Mouse (Mus musculus): ENCODE measurements around the gene Fam135a. TPM values are rescaled to one million over a fixed set of nuclear protein-coding genes. Genes with fewer than 3 reads are reported as not detected.
A peak's percentile ranks its signal among the peaks of the same experiment; 100 is the strongest.

The Fam135a gene
- polyA plus RNA-seq, 1 experiment from 2014 or later: 7.2 TPM

- ATAC-seq: peak; percentile 79
- H3K27ac ChIP-seq (ENCODE audit: low read depth): no peak overlapping the region
- no peak overlapping the region for H3K4me2 ChIP-seq (ENCODE audit: low read depth, low read length)
- no peaks in the 10 kb centered on the region for H3K27me3 ChIP-seq (ENCODE audit: insufficient read depth, low read length)
- peak; percentile 24 for DNase-seq
- 0 out of 2 replicates have a peak, but pooled peaks cover 3% of the 10 kb centered on the region for H3K4me1 ChIP-seq (ENCODE audit: insufficient read depth)
- no peak overlapping the region for H3K4me3 ChIP-seq (ENCODE audit: low read depth, low read length)
- no peaks in the 10 kb centered on the region for H3K9me3 ChIP-seq (ENCODE audit: low read length)
- H3K9ac ChIP-seq (replicated peaks): no peak overlapping the region
- H3K36me3 ChIP-seq (replicated peaks; ENCODE audit: insufficient read depth, low read length): peaks cover 2% of the 10 kb centered on the region; the same call in 1 of the 2 replicates
- 79% methylated on average over 8 of the region's 8 CpGs for WGBS (ENCODE audit: insufficient replicate concordance)
- no peak for TF ChIP-seq CTCF (IDR thresholded peaks at IDR 0.05; ENCODE audit: low read depth)
- TF ChIP-seq EP300 (IDR thresholded peaks at IDR 0.05; ENCODE audit: low read depth): no peak
These were observed 92.5 kb downstream of the Fam135a start for GRCm38 (mm10) chr1:24007621-24008020.

DNA sequence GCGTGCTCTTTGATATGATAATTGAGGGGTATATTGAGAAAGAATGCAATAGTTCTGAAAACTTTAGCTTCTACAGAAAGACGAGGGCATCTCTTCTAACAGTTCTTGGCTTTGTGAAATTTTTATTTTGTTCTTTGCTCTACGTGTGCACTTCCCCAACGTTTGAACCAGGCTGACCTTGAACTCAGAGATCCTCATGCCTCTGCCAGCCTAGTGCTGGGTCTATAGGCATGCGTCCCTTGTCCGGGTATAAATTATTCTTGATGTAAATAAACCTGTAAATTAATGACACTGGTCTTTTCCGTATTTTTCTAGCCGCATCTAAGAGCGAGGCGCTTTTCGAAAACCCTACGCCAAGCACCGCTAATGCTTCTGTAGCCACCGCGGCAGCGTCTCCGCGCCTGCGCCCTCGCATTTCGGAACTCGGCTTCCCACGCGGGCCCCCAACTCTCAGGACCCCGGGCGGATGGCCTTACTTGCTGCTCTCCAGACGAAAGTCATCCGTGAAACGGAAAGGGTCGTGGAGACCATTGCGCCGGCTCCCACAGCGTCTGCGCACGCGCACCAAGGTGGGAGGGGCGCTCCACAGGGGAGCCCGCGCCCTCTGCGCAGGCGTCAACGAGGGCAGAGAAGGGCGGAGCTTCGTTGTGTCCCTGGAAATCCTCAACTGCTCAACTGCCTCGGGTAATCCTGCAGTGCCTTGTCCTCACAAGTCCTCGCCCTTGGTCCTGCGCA lies 94.9 kb downstream of the Fam135a start, which contains the start of gene Sdhaf4:
TSS of gene Sdhaf4 (minus strand) at position 587 of the 735 bp plus-strand sequence.
- ATAC-seq: peak; percentile 94
- WGBS (ENCODE audit: insufficient replicate concordance): 1% methylated on average over 47 of the region's 47 CpGs

DNA sequence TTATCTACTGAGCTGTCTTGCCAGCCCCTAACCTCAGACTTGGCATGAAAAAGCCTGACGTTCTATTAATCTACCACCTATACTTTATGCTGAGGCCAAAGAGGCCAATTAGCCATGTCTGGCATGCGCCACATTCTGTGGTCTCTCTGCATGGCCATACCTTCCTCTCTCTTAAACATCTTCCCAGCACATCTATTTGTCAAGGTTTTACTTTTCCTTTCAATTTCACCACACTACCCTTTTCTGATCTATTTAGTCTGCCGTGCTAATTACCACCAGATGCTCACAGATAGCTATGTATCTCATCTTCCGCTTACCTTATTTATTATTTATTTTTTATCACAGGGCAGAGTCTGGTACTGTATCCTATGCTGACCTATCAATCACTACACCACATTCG lies 100.8 kb downstream of the Fam135a start:
- no peak for ATAC-seq
- DNase-seq: no peak
- peaks cover 30% of the 10 kb centered on the region for H3K36me3 ChIP-seq (replicated peaks; ENCODE audit: insufficient read depth, low read length)
- 0 out of 2 replicates have a peak, but pooled peaks cover under 1% of the 10 kb centered on the region for H3K4me1 ChIP-seq (ENCODE audit: insufficient read depth)
- no peak overlapping the region for H3K4me3 ChIP-seq (ENCODE audit: low read depth, low read length)
- H3K27me3 ChIP-seq (ENCODE audit: insufficient read depth, low read length): no peaks in the 10 kb centered on the region
- 80% methylated on average over 5 of the region's 5 CpGs for WGBS (ENCODE audit: insufficient replicate concordance)
- no peak overlapping the region for H3K4me2 ChIP-seq (ENCODE audit: low read depth, low read length)
- no peaks in the 10 kb centered on the region for H3K9me3 ChIP-seq (ENCODE audit: low read length)
- no peak overlapping the region for H3K27ac ChIP-seq (ENCODE audit: low read depth)
- TF ChIP-seq CTCF (IDR thresholded peaks at IDR 0.05; ENCODE audit: low read depth) (no peak), EP300 (IDR thresholded peaks at IDR 0.05; ENCODE audit: low read depth) (no peak)
- no peak overlapping the region for H3K9ac ChIP-seq (replicated peaks)

More for the DNA sequence above, 94.9 kb downstream of the Fam135a start, which contains the start of gene Sdhaf4:
- Histone ChIP-seq H3K9me3 (ENCODE audit: low read length) (no peaks in the 10 kb centered on the region), H3K4me1 (ENCODE audit: insufficient read depth) (0 out of 2 replicates have a peak, but pooled peaks cover 3% of the 10 kb centered on the region), H3K9ac (replicated peaks) (peak within 1 kb of the TSS; percentile 88), H3K4me3 (ENCODE audit: low read depth, low read length) (peak within 1 kb of the TSS; percentile 86), H3K27ac (ENCODE audit: low read depth) (peak within 1 kb of the TSS; percentile 74), H3K36me3 (replicated peaks; ENCODE audit: insufficient read depth, low read length) (peaks cover 11% of the 10 kb centered on the region), H3K4me2 (ENCODE audit: low read depth, low read length) (peak within 1 kb of the TSS; percentile 77), H3K27me3 (ENCODE audit: insufficient read depth, low read length) (no peaks in the 10 kb centered on the region)
- DNase-seq: peak; percentile 92
- no peak for TF ChIP-seq EP300 (IDR thresholded peaks at IDR 0.05; ENCODE audit: low read depth)
- no peak for TF ChIP-seq CTCF (IDR thresholded peaks at IDR 0.05; ENCODE audit: low read depth)

DNA sequence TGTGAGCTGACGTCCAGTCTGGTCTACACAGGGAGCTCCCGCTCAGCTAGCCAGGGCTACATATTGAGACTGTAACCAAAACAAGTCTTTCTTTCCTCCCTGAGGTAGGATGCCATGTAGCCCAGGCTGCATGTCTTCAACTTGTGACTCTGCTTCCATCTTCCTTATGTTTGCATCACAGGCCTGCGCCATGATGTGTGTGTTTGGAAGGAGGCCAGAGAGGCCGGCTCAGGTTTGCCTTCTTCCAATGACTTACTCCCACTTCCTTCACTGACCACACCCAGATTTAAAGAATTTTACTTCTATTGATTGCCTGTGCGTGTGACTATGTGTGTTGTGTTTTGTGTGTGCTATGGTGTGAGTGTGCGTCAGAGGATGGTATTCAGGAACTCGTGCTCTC lies 101.3 kb downstream of the Fam135a start:
- 93% methylated on average over 7 of the region's 7 CpGs for WGBS (ENCODE audit: insufficient replicate concordance)
- no peak for DNase-seq
- H3K9ac ChIP-seq (replicated peaks): no peak overlapping the region
- TF ChIP-seq EP300 (IDR thresholded peaks at IDR 0.05; ENCODE audit: low read depth) (no peak), CTCF (IDR thresholded peaks at IDR 0.05; ENCODE audit: low read depth) (no peak)
- H3K4me2 ChIP-seq (ENCODE audit: low read depth, low read length): no peak overlapping the region
- no peak overlapping the region for H3K27ac ChIP-seq (ENCODE audit: low read depth)
- no peaks in the 10 kb centered on the region for H3K4me1 ChIP-seq (ENCODE audit: insufficient read depth)
- no peaks in the 10 kb centered on the region for H3K9me3 ChIP-seq (ENCODE audit: low read length)
- ATAC-seq: no peak
- H3K27me3 ChIP-seq (ENCODE audit: insufficient read depth, low read length): no peaks in the 10 kb centered on the region
- peaks cover 30% of the 10 kb centered on the region for H3K36me3 ChIP-seq (replicated peaks; ENCODE audit: insufficient read depth, low read length)
- no peak overlapping the region for H3K4me3 ChIP-seq (ENCODE audit: low read depth, low read length)

DNA sequence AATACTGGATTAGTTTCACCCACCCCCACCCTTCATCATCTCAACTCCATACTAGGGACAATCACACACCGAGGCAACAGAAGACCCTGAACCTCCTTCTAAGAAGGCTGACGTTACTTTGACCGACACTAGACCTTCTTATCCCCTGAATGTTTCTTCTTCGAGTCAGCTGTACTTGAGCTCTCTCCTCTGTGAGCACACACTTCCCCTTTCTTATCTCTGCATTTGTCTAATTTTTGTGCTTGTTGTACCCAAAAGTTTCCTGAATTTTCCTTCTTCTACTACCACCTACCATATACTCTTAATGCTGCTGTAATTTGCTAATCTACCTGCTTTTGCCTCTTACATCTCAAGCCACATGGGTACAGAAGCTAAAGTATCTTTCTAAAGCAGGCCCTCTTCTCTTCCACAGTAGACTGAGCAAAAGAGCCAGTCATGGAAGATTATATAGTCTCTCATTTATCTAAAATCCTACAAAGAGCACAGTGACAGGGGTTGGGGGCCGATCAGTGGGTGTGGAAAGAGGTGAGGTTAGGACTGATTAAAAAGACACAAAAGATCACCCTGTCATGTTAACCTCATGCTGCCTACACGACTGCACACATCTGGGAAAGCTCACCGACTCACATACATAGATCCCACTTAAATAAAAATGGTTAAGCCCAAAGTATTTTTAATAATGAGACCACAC lies 101.9 kb downstream of the Fam135a start:
- DNase-seq (no peak), ATAC-seq (0 out of 2 replicates have a peak, but pooled peaks have one; percentile 5)
- H3K4me1 ChIP-seq (ENCODE audit: insufficient read depth): no peaks in the 10 kb centered on the region
- no peak overlapping the region for H3K4me2 ChIP-seq (ENCODE audit: low read depth, low read length)
- H3K36me3 ChIP-seq (replicated peaks; ENCODE audit: insufficient read depth, low read length): peaks cover 30% of the 10 kb centered on the region
- H3K27me3 ChIP-seq (ENCODE audit: insufficient read depth, low read length): no peaks in the 10 kb centered on the region
- no peak overlapping the region for H3K9ac ChIP-seq (replicated peaks)
- H3K4me3 ChIP-seq (ENCODE audit: low read depth, low read length): no peak overlapping the region
- H3K27ac ChIP-seq (ENCODE audit: low read depth): no peak overlapping the region
- no peak for TF ChIP-seq CTCF (IDR thresholded peaks at IDR 0.05; ENCODE audit: low read depth)
- no peak for TF ChIP-seq EP300 (IDR thresholded peaks at IDR 0.05; ENCODE audit: low read depth)
- 57% methylated on average over 7 of the region's 7 CpGs for WGBS (ENCODE audit: insufficient replicate concordance)
- H3K9me3 ChIP-seq (ENCODE audit: low read length): no peaks in the 10 kb centered on the region

DNA sequence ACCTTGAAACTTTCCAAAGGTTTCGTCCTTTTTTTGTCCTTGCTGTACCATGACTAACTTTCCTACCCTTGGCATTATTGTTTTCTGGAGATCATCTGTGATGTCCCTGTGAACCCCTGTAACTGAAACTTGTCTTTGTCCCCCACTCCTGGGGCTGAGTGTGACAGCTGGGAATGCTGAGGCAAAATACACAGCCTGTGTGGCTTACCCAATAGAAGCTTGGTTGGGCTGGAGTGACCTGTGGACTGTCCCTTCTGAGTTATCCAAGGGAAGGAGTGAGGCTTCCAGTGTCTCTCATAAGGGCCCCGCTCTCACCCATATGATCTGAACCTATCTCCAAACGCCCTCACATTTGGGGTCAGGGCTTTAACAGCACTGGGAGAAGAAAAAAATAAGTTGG lies 102.6 kb downstream of the Fam135a start:
- Histone ChIP-seq H3K27ac (ENCODE audit: low read depth) (no peak overlapping the region), H3K9ac (replicated peaks) (no peak overlapping the region), H3K4me2 (ENCODE audit: low read depth, low read length) (no peak overlapping the region), H3K4me3 (ENCODE audit: low read depth, low read length) (no peak overlapping the region), H3K9me3 (ENCODE audit: low read length) (no peaks in the 10 kb centered on the region), H3K36me3 (replicated peaks; ENCODE audit: insufficient read depth, low read length) (peaks cover 27% of the 10 kb centered on the region), H3K4me1 (ENCODE audit: insufficient read depth) (no peaks in the 10 kb centered on the region), H3K27me3 (ENCODE audit: insufficient read depth, low read length) (no peaks in the 10 kb centered on the region)
- no peak for ATAC-seq
- no peak for DNase-seq
- 81% methylated on average over 3 of the region's 3 CpGs for WGBS (ENCODE audit: insufficient replicate concordance)
- TF ChIP-seq EP300 (IDR thresholded peaks at IDR 0.05; ENCODE audit: low read depth): no peak
- TF ChIP-seq CTCF (IDR thresholded peaks at IDR 0.05; ENCODE audit: low read depth): no peak
